Mouse (Mus musculus): ENCODE measurements at regions not wholly inside any gene's neighbourhood (a gene's known extent, or its start where the extent isn't known, plus 50 kb on each side); places are given as distances from the start of the nearest gene placed in this dataset.

- DNase-seq (ENCODE audit: low spot score), result no peak
Measured at GRCm38 (mm10) chr8:26354516-26354915, 235.2 kb downstream of the Gm45692 start.

- DNase-seq (ENCODE audit: low spot score), result no peak
Measured at GRCm38 (mm10) chr8:26356801-26357200, 237.5 kb downstream of the Gm45692 start.

DNA sequence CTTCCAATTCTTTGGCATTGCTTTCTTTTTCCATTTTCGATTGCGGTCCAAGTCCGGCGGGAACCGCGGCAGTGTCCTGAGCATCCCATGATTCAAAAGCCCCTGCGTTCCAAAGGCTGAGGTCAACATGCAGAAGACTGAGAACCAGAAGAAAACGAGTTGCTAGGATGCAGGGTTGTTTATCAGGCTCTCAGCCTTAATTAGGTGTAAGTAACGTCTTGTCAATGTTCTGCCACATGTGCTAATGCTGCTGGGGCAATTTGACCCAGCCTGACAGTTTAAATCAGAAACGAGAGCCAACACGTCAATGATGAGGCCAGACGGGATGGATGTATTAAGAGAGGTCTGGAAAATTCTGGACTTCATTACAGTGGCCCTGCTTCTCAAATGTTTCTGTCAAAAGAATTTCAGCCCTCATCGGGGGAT lies 239.4 kb downstream of the Gm45692 start:
- DNase-seq (ENCODE audit: low spot score), result no peak

GRCm38 (mm10) chr8:26362366-26362765 lies 243.0 kb downstream of the Gm45692 start:
- no peak for DNase-seq (ENCODE audit: low spot score)

GRCm38 (mm10) chr8:26363616-26364015 lies 244.3 kb downstream of the Gm45692 start:
- DNase-seq (ENCODE audit: low spot score), result no peak

DNA sequence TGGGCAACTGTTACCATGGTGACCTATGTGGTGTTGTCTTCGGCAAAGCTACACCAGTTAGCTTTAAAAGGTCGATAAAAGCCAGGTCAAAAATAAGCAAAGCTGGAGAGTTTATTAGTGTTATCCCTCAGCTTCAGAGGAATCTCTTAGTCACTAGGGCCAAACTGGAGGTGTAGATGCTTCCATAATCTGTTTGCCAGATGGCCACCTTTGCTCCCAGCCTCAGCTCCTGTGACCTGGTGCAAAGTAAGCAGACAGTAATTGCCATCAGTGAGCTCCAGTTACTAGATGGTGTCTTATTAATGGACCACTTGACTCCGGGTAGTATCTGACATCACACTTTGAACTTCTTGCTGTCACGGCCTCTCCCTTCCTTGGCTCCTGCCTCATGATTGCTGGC lies 245.3 kb downstream of the Gm45692 start:
- no peak for DNase-seq (ENCODE audit: low spot score)

- no peak for DNase-seq (ENCODE audit: low spot score)
Measured at GRCm38 (mm10) chr8:26380668-26381067, 261.3 kb downstream of the Gm45692 start.

DNA sequence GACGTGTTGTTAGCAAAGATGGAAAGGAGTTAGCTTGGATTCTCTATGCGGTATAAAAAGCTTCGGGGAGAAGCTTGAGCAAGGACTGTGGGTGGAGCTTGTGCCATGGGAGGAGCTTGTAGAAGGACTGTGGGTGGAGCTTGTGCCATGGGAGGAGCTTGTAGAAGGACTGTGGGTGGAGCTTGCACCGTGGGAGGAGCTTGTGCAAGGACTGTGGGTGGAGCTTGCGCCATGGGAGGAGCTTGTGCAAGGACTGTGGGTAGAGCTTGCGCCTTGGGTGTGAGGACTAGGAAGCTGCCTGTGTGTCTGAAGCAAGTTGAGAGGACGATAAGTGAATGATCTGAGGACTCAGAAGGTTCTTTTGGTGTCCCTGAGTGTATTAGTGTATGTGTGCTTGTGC lies 263.1 kb downstream of the Gm45692 start:
- no peak for DNase-seq (ENCODE audit: low spot score)

- DNase-seq (ENCODE audit: low spot score), result no peak
Measured at GRCm38 (mm10) chr8:26383886-26384285, 264.6 kb downstream of the Gm45692 start.

DNA sequence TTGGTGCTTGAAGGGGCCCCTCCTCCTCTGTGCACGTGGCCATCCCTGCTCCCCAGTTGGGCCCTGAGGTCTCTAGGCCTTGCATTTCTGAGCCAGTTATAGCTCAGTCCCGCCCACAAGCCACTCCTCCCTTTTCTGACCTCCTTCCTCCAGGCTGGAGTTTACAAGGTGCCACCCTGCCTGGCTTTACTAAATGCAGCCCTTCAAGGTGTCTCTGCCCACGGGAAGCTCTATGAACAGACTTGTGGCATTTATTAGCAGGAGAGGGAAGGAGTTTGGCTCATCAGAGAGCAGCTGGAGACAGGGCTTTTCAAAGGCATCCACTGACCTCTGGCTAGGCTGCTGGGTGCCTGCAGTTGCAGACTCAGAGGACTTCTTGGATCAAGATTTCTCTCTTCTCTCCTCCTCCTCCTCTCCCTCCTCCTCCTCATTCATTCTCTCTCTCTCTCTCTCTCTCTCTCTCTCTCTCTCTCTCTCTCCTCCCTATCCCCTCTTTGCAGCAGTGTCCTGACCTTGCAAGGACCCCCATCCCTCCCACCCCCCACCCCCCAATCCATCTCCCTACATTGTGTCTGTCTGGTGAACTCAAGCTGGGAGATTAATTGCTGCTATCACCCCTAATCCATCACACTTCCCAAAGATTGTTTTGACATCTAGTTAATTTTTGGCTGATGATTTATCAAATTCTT lies 265.1 kb downstream of the Gm45692 start:
- DNase-seq (ENCODE audit: low spot score), result no peak

DNA sequence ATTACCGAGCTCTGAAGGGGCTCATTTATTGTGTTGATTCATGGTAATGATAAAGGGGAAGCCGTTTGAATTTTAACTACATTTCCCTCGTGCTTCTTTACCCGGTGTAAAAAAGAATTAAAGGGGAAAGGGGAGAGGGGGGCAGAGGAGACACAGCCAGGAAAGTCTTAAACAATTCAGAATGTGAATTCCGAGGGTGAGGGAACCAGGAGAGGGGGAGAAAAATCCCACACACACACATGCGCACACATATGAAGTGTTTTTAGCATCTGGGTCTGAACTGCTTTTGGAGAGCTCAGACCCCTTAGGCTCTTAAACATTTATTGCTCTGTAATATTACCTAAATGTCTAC lies 265.6 kb downstream of the Gm45692 start:
- DNase-seq (ENCODE audit: low spot score), result no peak

GRCm38 (mm10) chr8:26395061-26395460 lies 275.7 kb downstream of the Gm45692 start:
- DNase-seq (ENCODE audit: low spot score), result no peak

GRCm38 (mm10) chr8:26420002-26420401 lies 300.7 kb downstream of the Gm45692 start:
- DNase-seq (ENCODE audit: low spot score), result no peak

- no peak for DNase-seq (ENCODE audit: low spot score)
Measured at GRCm38 (mm10) chr8:26420536-26420935, 301.2 kb downstream of the Gm45692 start.

GRCm38 (mm10) chr8:26427311-26427710 lies 308.0 kb downstream of the Gm45692 start:
- DNase-seq (ENCODE audit: low spot score), result no peak

DNA sequence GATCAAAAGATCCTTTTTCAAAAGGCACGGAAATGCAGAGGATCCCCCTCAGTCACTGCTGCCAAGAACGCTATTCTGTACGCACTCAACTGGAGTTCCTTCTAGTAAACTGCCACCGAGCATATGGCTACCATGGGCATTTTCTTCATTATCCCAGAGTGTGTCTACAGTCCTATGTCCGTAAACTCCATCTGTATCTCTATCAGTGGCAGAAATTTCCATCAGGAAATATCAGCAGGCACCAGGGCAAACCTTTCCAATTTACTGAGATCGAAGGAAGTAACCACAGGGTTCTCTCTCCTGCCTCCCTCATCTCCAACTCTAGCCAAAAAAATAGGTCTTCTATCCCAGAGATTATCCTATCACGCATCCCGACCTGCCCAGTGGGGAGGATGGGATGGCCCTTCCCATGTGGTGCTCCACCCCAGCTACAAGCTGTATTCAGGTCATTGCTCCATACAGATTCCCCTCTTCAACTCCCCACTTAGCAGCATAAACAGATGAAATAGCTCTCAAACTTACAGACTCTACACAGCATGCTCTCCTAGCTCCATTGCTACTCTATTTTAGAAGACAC lies 310.5 kb downstream of the Gm45692 start:
- no peak for DNase-seq (ENCODE audit: low spot score)

GRCm38 (mm10) chr8:26432161-26432919 lies 313.0 kb downstream of the Gm45692 start:
- DNase-seq (ENCODE audit: low spot score), result no peak

DNA sequence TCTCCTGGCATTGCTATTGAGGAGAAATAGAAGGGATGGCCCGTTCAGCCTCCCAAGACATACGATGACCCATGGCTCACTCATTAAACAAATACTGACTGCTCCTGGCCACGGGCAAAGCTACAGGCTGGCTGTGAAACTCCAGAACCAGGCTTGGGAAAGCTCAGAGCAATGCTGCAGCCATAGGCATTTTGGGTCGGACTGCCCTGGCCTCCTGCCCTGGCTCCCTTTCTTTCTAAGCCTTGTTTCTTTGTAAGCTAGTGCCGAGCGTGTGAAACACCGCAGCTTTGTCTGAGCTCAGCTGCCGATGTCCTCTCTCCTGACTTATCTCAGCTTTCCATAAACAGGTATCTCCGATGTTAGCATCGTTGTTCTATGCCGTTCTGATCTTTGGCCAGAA lies 316.9 kb downstream of the Gm45692 start:
- DNase-seq (ENCODE audit: low spot score), result no peak

- no peak for DNase-seq (ENCODE audit: low spot score)
Measured at GRCm38 (mm10) chr8:26437571-26437970, 318.2 kb downstream of the Gm45692 start.

- no peak for DNase-seq (ENCODE audit: low spot score)
Measured at GRCm38 (mm10) chr8:26438246-26438862, 319.0 kb downstream of the Gm45692 start.

DNA sequence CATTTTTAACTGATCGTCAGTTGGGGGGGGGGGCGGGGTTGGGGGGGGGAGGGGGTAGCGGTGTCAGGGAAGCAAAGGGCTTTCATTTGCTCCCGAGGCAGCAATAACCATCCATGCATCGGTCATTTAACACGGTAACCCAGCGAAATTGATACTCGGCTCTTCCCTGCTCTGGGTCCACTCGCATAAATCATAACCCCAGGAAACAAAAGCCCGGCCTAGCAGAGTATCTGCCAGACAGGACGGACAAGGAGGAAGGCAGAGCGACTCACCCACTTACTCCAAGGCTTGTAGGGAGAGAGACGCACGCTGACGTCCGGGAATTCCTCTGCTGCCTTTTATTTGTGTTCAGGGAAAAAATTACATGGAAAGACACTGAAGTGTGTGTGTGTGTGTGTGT lies 319.5 kb downstream of the Gm45692 start:
- DNase-seq (ENCODE audit: low spot score), result no peak

GRCm38 (mm10) chr8:26441268-26442030 lies 322.1 kb downstream of the Gm45692 start:
- DNase-seq (ENCODE audit: low spot score), result no peak

Measured in urinary bladder, adult 2 months (tissue).